Mouse (Mus musculus): ENCODE results near the gene Olfr560. TPM values are rescaled to one million over a fixed set of nuclear protein-coding genes. Genes with fewer than 3 reads are reported as not detected.

The Olfr560 gene
- polyA plus RNA-seq, 1 experiment from 2014 or later = not detected

Other genes starting within 250 kb of the Olfr560 start
- gene Olfr547, start 224.6 kb downstream of the Olfr560 start, polyA plus RNA-seq (2015; fragmentation: Nextera tagmentation; extraction: Ambion mirVana) = not detected in 2 replicates
- gene Olfr548-ps1, start 218.5 kb downstream of the Olfr560 start, polyA plus RNA-seq (2015; fragmentation: Nextera tagmentation; extraction: Ambion mirVana) = not detected in 2 replicates
- gene Olfr549, start 209.5 kb downstream of the Olfr560 start, polyA plus RNA-seq (2015; fragmentation: Nextera tagmentation; extraction: Ambion mirVana) = not detected in 2 replicates
- 0.09 and 0.26 TPM in 2 replicates for gene Trim21, start 193.9 kb downstream of the Olfr560 start, polyA plus RNA-seq (2015; fragmentation: Nextera tagmentation; extraction: Ambion mirVana)
- gene Olfr550, start 187.9 kb downstream of the Olfr560 start, polyA plus RNA-seq (2015; fragmentation: Nextera tagmentation; extraction: Ambion mirVana) = 0.04 TPM in 1 of 2 replicates, not detected in the other
- not detected in 2 replicates for gene Olfr551, start 167.5 kb downstream of the Olfr560 start, polyA plus RNA-seq (2015; fragmentation: Nextera tagmentation; extraction: Ambion mirVana)
- gene Olfr552, start 161.6 kb downstream of the Olfr560 start, polyA plus RNA-seq (2015; fragmentation: Nextera tagmentation; extraction: Ambion mirVana) = not detected in 2 replicates
- not detected in 2 replicates for gene Olfr553, start 141.1 kb downstream of the Olfr560 start, polyA plus RNA-seq (2015; fragmentation: Nextera tagmentation; extraction: Ambion mirVana)
- not detected in 2 replicates for gene Olfr554, start 120.9 kb downstream of the Olfr560 start, polyA plus RNA-seq (2015; fragmentation: Nextera tagmentation; extraction: Ambion mirVana)
- not detected in 2 replicates for gene Olfr555, start 100.5 kb downstream of the Olfr560 start, polyA plus RNA-seq (2015; fragmentation: Nextera tagmentation; extraction: Ambion mirVana)
- not detected in 2 replicates for gene Olfr556, start 94.5 kb downstream of the Olfr560 start, polyA plus RNA-seq (2015; fragmentation: Nextera tagmentation; extraction: Ambion mirVana)
- 6.5 and 9.7 TPM in 2 replicates for gene Trim68, start 72.0 kb downstream of the Olfr560 start, polyA plus RNA-seq (2015; fragmentation: Nextera tagmentation; extraction: Ambion mirVana)
- not detected in 2 replicates for gene Olfr557, start 63.5 kb downstream of the Olfr560 start, polyA plus RNA-seq (2015; fragmentation: Nextera tagmentation; extraction: Ambion mirVana)
- gene Olfr558, start 57.2 kb downstream of the Olfr560 start, polyA plus RNA-seq (2015; fragmentation: Nextera tagmentation; extraction: Ambion mirVana) = 0.16 and 0.22 TPM in 2 replicates
- gene Olfr33, start 40.3 kb downstream of the Olfr560 start, polyA plus RNA-seq (2015; fragmentation: Nextera tagmentation; extraction: Ambion mirVana) = not detected in 2 replicates
- gene Olfr559, start 31.9 kb downstream of the Olfr560 start, polyA plus RNA-seq (2015; fragmentation: Nextera tagmentation; extraction: Ambion mirVana) = not detected in 2 replicates
- gene Olfr78, start 105 bp upstream of the Olfr560 start, polyA plus RNA-seq (2015; fragmentation: Nextera tagmentation; extraction: Ambion mirVana) = 0.10 and 0.11 TPM in 2 replicates
- gene Olfr561, start 11.9 kb upstream of the Olfr560 start, polyA plus RNA-seq (2015; fragmentation: Nextera tagmentation; extraction: Ambion mirVana) = not detected in 2 replicates
- not detected in 2 replicates for gene Olfr564, start 44.1 kb upstream of the Olfr560 start, polyA plus RNA-seq (2015; fragmentation: Nextera tagmentation; extraction: Ambion mirVana)
- gene Olfr566, start 99.4 kb upstream of the Olfr560 start, polyA plus RNA-seq (2015; fragmentation: Nextera tagmentation; extraction: Ambion mirVana) = not detected in 2 replicates
- gene Olfr568, start 117.8 kb upstream of the Olfr560 start, polyA plus RNA-seq (2015; fragmentation: Nextera tagmentation; extraction: Ambion mirVana) = not detected in 2 replicates
- not detected in 2 replicates for gene Olfr569, start 131.5 kb upstream of the Olfr560 start, polyA plus RNA-seq (2015; fragmentation: Nextera tagmentation; extraction: Ambion mirVana)
- 0.15 and 0.40 TPM in 2 replicates for gene Olfr570, start 135.2 kb upstream of the Olfr560 start, polyA plus RNA-seq (2015; fragmentation: Nextera tagmentation; extraction: Ambion mirVana)
- not detected in 2 replicates for gene Olfr571, start 158.2 kb upstream of the Olfr560 start, polyA plus RNA-seq (2015; fragmentation: Nextera tagmentation; extraction: Ambion mirVana)
- gene Olfr572, start 165.0 kb upstream of the Olfr560 start, polyA plus RNA-seq (2015; fragmentation: Nextera tagmentation; extraction: Ambion mirVana) = not detected in 2 replicates
- gene Olfr573-ps1, start 183.2 kb upstream of the Olfr560 start, polyA plus RNA-seq (2015; fragmentation: Nextera tagmentation; extraction: Ambion mirVana) = not detected in 2 replicates
- 0.25 TPM in 1 of 2 replicates, not detected in the other for gene Olfr574, start 189.1 kb upstream of the Olfr560 start, polyA plus RNA-seq (2015; fragmentation: Nextera tagmentation; extraction: Ambion mirVana)
- gene Olfr575, start 199.4 kb upstream of the Olfr560 start, polyA plus RNA-seq (2015; fragmentation: Nextera tagmentation; extraction: Ambion mirVana) = not detected in 2 replicates
- gene Olfr576, start 203.3 kb upstream of the Olfr560 start, polyA plus RNA-seq (2015; fragmentation: Nextera tagmentation; extraction: Ambion mirVana) = not detected in 2 replicates
- gene Olfr577, start 216.6 kb upstream of the Olfr560 start, polyA plus RNA-seq (2015; fragmentation: Nextera tagmentation; extraction: Ambion mirVana) = not detected in 2 replicates
- not detected in 2 replicates for gene Olfr578, start 230.0 kb upstream of the Olfr560 start, polyA plus RNA-seq (2015; fragmentation: Nextera tagmentation; extraction: Ambion mirVana)